Mouse (Mus musculus): ENCODE results near the gene Trpm6.

The Trpm6 gene

GRCm38 (mm10) chr19:18889117-18889627 is 139.4 kb downstream of the Trpm6 start:
- no peak for DNase-seq (ENCODE audit: low read depth)

- no peak for DNase-seq (ENCODE audit: low read depth)
These were observed 139.8 kb downstream of the Trpm6 start for GRCm38 (mm10) chr19:18889632-18890031.

GRCm38 (mm10) chr19:18890216-18890615 is 140.4 kb downstream of the Trpm6 start:
- no peak for DNase-seq (ENCODE audit: low read depth)

GRCm38 (mm10) chr19:18898238-18898637 is 148.5 kb downstream of the Trpm6 start:
- no peak for DNase-seq (ENCODE audit: low read depth)

- DNase-seq (ENCODE audit: low read depth), result no peak
These were observed 152.4 kb downstream of the Trpm6 start for GRCm38 (mm10) chr19:18902041-18902693.

GRCm38 (mm10) chr19:18902694-18903067 is 152.9 kb downstream of the Trpm6 start:
- no peak for DNase-seq (ENCODE audit: low read depth)

GRCm38 (mm10) chr19:18905511-18905910 is 155.7 kb downstream of the Trpm6 start:
- DNase-seq (ENCODE audit: low read depth), result no peak

- DNase-seq (ENCODE audit: low read depth), result no peak
These were observed 159.9 kb downstream of the Trpm6 start for GRCm38 (mm10) chr19:18909641-18910040.

GRCm38 (mm10) chr19:18911755-18912340 is 162.1 kb downstream of the Trpm6 start:
- DNase-seq (ENCODE audit: low read depth), result no peak

- no peak for DNase-seq (ENCODE audit: low read depth)
These were observed 191.6 kb downstream of the Trpm6 start for GRCm38 (mm10) chr19:18941391-18941790.
